Mouse (Mus musculus) left cerebral cortex, postnatal 4 days (tissue): ENCODE results near the gene Mstn. TPM values are rescaled to one million over a fixed set of nuclear protein-coding genes. Genes with fewer than 3 reads are reported as not detected.

Source experiments
- DNase-seq: peaks from one replicate; pipeline ENCODE4 v3.0.0-alpha.2; 2022
- intact Hi-C: fragments of 180-260 bp; cut with DNase I; formaldehyde crosslinking; loops from one replicate; pipeline ENCODE4 v1.15.1; 2025
- total RNA-seq, 2 experiments: library from RNA; stranded (reverse); gene quantifications; 2 replicates each; pipeline ENCODE4 v1.2.3; 2021

Mstn gene
- total RNA-seq, 2 experiments from 2014 or later = 1.2 to 1.3 TPM

GRCm38 (mm10) chr1:53085991-53086390 is 24.6 kb downstream of the Mstn start:
- intact Hi-C loops = no loop called here

DNA sequence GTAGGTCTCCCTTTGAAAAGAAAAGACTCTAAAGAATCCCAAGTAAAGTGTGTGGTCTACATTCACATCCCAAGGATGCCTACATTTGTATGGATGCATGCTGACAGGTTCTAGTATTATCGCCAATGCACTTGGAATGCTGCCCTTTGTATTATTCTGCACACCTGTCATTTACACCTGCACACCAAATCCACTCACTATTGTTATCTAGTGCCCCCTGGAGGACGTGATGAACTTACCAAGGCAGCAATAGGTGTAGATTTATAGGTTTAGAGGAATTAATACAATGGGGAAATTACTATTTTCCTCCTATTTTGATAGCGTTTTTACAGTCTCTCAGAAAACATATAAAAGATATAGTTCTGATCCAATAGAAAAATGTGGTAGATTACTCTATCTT is 31.7 kb downstream of the Mstn start:
- intact Hi-C loops = no loop called here
- DNase-seq = no peak

More at GRCm38 (mm10) chr1:53085991-53086390, 24.6 kb downstream of the Mstn start:
- no peak for DNase-seq

DNA sequence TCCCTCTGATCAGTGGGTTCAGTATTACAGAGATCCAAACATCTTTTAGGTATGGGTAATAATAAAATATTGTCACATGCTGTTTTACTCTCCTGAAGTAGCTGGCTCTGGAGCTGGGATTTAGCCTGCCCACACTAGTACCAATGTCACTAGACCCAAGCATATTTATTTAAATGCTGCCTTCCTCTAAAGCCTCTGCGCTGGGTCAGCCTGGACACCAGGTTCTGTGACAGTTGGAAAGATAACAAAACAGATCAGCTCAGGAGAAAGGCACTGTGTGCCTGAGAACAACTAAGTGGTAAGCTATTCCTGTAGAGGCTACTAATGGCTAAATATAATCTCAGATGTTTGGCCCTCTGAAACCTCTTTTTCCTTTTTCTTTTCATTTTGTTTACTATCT is 49.1 kb downstream of the Mstn start:
- intact Hi-C loops = no loop called here
- DNase-seq = no peak

Other genes with a start within 250 kb of the Mstn start
- 10 to 100 TPM; 37.5 to 44.2 TPM for gene Inpp1, start 244.0 kb upstream of the Mstn start, total RNA-seq
- 10 to 100 TPM; 12.9 to 14.3 TPM for gene Hibch, start 216.7 kb upstream of the Mstn start, total RNA-seq
- gene 1700019D03Rik, start 41.5 kb upstream of the Mstn start, total RNA-seq = 1 to 10 TPM; 8.5 TPM
- not detected for gene 1700019A02Rik, start 126.0 kb downstream of the Mstn start, total RNA-seq
- gene Pms1, start 235.4 kb downstream of the Mstn start, total RNA-seq = 10 to 100 TPM; 10.1 to 13.8 TPM
- gene Ormdl1, start 235.5 kb downstream of the Mstn start, total RNA-seq = 10 to 100 TPM; 12.1 to 13.3 TPM
- not detected for gene Gm28778, start 235.5 kb downstream of the Mstn start, total RNA-seq